Mouse (Mus musculus) neural tube, postnatal 0 days (tissue): ENCODE measurements around the gene Gm14412. TPM values are rescaled to one million over a fixed set of nuclear protein-coding genes. Genes with fewer than 3 reads are reported as not detected.

ENCODE experiments used
- polyA plus RNA-seq: library from polyadenylated mRNA; unstranded; fragments of >200 nt; fragmentation: Nextera tagmentation; extraction: Ambion mirVana; gene quantifications from 2 replicates; pipeline ENCODE4 v1.2.1, GENCODE M21; 2015

The Gm14412 gene
- polyA plus RNA-seq, result 0.59 and 0.83 TPM in 2 replicates

DNA sequence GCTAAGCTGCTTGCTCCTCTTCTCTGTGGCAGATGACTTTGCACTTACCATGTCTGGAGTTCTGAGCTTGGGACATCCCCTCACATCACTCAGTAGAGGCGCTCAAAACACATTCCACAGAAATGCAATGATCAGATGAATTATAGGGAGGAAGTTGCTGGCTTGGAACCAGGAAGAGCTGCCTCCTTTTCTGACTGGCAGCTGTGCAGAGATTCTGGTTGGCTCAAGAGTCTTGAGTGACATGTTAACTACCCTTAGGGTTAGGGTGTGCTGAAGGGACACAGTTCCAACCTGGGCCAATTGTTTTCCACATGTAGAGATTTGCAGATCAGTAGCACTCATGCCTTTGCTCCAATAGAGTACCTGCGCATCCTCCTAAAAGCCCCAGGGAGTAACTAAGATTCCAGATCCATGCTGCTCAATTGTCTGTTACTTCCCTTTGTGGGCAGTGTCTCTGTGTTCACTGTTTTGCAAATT lies at the start of gene Gm14412:
Gene Gm14412, minus strand, starts transcription at position 51 of the 477 bp plus-strand sequence.

DNA sequence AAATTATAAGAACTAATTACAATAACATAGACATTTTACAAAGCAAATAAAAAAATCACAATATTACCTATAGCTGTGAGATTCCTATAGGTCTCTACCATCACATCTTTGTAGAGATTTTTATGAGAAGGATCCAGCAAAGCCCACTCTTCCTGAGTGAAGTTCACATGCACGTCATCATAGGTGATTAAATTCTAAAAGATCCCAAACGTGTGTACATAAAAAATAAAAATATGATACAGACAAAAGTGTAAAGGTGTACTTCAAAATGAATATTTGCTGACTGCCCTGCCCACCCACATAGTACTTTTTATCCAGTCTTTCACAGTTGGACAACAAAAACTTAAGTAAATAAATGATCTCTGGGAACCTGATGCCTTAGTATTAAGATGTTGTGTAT lies 57.2 kb downstream of the Gm14412 start, which contains the start of gene Gm14409:
Gene Gm14409, minus strand, starts transcription at position 101 of the 400 bp plus-strand sequence.

Other genes starting within 250 kb of the Gm14412 start
- not detected in 2 replicates for gene Gm14401, start 250.0 kb downstream of the Gm14412 start, polyA plus RNA-seq
- gene Gm14410, start 117.9 kb downstream of the Gm14412 start, polyA plus RNA-seq, result 42.9 and 49.3 TPM in 2 replicates
- gene Gm14409, start 57.3 kb downstream of the Gm14412 start, polyA plus RNA-seq, result not detected in 2 replicates
- 7.3 and 7.8 TPM in 2 replicates for gene Gm14418, start 74.0 kb upstream of the Gm14412 start, polyA plus RNA-seq
- 3.5 and 4.0 TPM in 2 replicates for gene Zfp970, start 140.4 kb upstream of the Gm14412 start, polyA plus RNA-seq
- 1.8 and 3.0 TPM in 2 replicates for gene Gm14403, start 173.9 kb upstream of the Gm14412 start, polyA plus RNA-seq